Mouse (Mus musculus) layer of hippocampus, adult 2 months (tissue): Measurements from ENCODE around the gene Tomm70a. TPM values are rescaled to one million over a fixed set of nuclear protein-coding genes. Genes with fewer than 3 reads are reported as not detected.

ENCODE experiments used
- DNase-seq, 2 experiments: peaks; one replicate each; pipeline ENCODE4 v3.0.0; 2022; ENCODE audit warnings: low spot score in 2 of 2
- H3K27ac ChIP-seq: fragments of 200-600 bp; 2 replicates; pipeline ENCODE4 v1.8.1; 2022
- H3K4me3 ChIP-seq: fragments of 200-600 bp; 2 replicates; pipeline ENCODE4 v1.8.1; 2022; ENCODE audit warnings: mild to moderate bottlenecking
- CTCF ChIP-seq: fragments of 200-600 bp; conservative IDR thresholded peaks from 2 replicates; pipeline ENCODE4 v1.8.1; 2022; ENCODE audit warnings: antibody characterized with exemption, mild to moderate bottlenecking, moderate library complexity
- total RNA-seq, 2 experiments: library from RNA; stranded (reverse); gene quantifications; 2 replicates each; pipeline ENCODE4 v1.2.3; 2021

Tomm70a gene
- total RNA-seq, 2 experiments from 2014 or later: 93.9 to 98.1 TPM

GRCm38 (mm10) chr16:57177664-57178063 is 56.2 kb downstream of the Tomm70a start:
- DNase-seq: no peak
- H3K4me3 ChIP-seq: no peak overlapping the region

GRCm38 (mm10) chr16:57181180-57181579 is 59.7 kb downstream of the Tomm70a start:
- DNase-seq: peak; percentile 19 to 32
- Histone ChIP-seq H3K27ac (no peak overlapping the region), H3K4me3 (no peak overlapping the region)
- no peak for TF ChIP-seq CTCF

More at GRCm38 (mm10) chr16:57177664-57178063, 56.2 kb downstream of the Tomm70a start:
- TF ChIP-seq CTCF: no peak
- H3K27ac ChIP-seq: no peak overlapping the region

GRCm38 (mm10) chr16:57182037-57182436 is 60.5 kb downstream of the Tomm70a start:
- no peak for DNase-seq
- Histone ChIP-seq H3K4me3 (no peak overlapping the region), H3K27ac (no peak overlapping the region)
- TF ChIP-seq CTCF: no peak

- no peak for DNase-seq
- H3K27ac ChIP-seq: no peak overlapping the region
- no peak for TF ChIP-seq CTCF
- H3K4me3 ChIP-seq: no peak overlapping the region
Measured at GRCm38 (mm10) chr16:57186618-57187017, 65.1 kb downstream of the Tomm70a start.

- Histone ChIP-seq H3K27ac (peak overlapping the region; percentile 54), H3K4me3 (no peak overlapping the region)
- no peak for TF ChIP-seq CTCF
- no peak for DNase-seq
Measured at GRCm38 (mm10) chr16:57189493-57189892, 68.0 kb downstream of the Tomm70a start.

GRCm38 (mm10) chr16:57190390-57190789 is 68.9 kb downstream of the Tomm70a start:
- no peak for TF ChIP-seq CTCF
- 0 out of 2 replicates have a peak overlapping the region, but pooled peaks have one; percentile 54 for H3K27ac ChIP-seq

GRCm38 (mm10) chr16:57191214-57191613 is 69.7 kb downstream of the Tomm70a start:
- TF ChIP-seq CTCF: no peak
- no peak overlapping the region for H3K4me3 ChIP-seq
- no peak overlapping the region for H3K27ac ChIP-seq
- DNase-seq: no peak

More at GRCm38 (mm10) chr16:57190390-57190789, 68.9 kb downstream of the Tomm70a start:
- no peak overlapping the region for H3K4me3 ChIP-seq
- no peak for DNase-seq

- no peak for DNase-seq
- Histone ChIP-seq H3K27ac (peak overlapping the region; percentile 36; the same call in 1 of the 2 replicates), H3K4me3 (no peak overlapping the region)
- TF ChIP-seq CTCF: no peak
Measured at GRCm38 (mm10) chr16:57196590-57196989, 75.1 kb downstream of the Tomm70a start.

- Histone ChIP-seq H3K4me3 (no peak overlapping the region), H3K27ac (peak overlapping the region; percentile 36; the same call in 1 of the 2 replicates)
- TF ChIP-seq CTCF: no peak
- no peak for DNase-seq
Measured at GRCm38 (mm10) chr16:57197281-57197680, 75.8 kb downstream of the Tomm70a start.

Other genes with a start within 250 kb of the Tomm70a start
- under 1 TPM; 0.38 to 0.64 TPM for gene Tmem45a, start 235.5 kb upstream of the Tomm70a start, total RNA-seq
- 1 to 10 TPM; 2.0 to 2.1 TPM for gene Lnp1, start 193.6 kb upstream of the Tomm70a start, total RNA-seq
- gene Tmem45a2, start 50.3 kb upstream of the Tomm70a start, total RNA-seq: not detected
- 10 to 100 TPM; 14.1 to 16.8 TPM for gene Nit2, start 45.6 kb downstream of the Tomm70a start, total RNA-seq
- 10 to 100 TPM; 41.2 to 44.9 TPM for gene Tbc1d23, start 109.8 kb downstream of the Tomm70a start, total RNA-seq
- under 1 TPM; 0.23 to 0.44 TPM for gene Tmem30c, start 171.2 kb downstream of the Tomm70a start, total RNA-seq
- gene Filip1l, start 231.4 kb downstream of the Tomm70a start, total RNA-seq: 1 to 10 TPM; 3.2 to 4.0 TPM